Mouse (Mus musculus) CH12.LX (cell line): ENCODE data around the gene Arhgef28. TPM values are rescaled to one million over a fixed set of nuclear protein-coding genes. Genes with fewer than 3 reads are reported as not detected.

Source experiments
- DNase-seq: peaks from one replicate; pipeline ENCODE4 v3.0.0-alpha.2; 2013; ENCODE audit errors: extremely low read depth
- H3K27ac ChIP-seq: 2 replicates; pipeline ENCODE4 v1.5.1; 2012; ENCODE audit warnings: low read depth, mild to moderate bottlenecking, control low read depth, moderate library complexity; ENCODE audit not compliant: insufficient read depth
- H3K27me3 ChIP-seq: replicated peaks from 2 replicates; pipeline ENCODE3; 2012; ENCODE audit warnings: inconsistent platforms
- H3K36me3 ChIP-seq, 2 experiments: replicated peaks in 1 of 2; 2 replicates each; pipeline versions ENCODE3 to v1.6.1; 2012; ENCODE audit warnings: inconsistent platforms in 1 of 2, low read length in 1 of 2, mild to moderate bottlenecking in 1 of 2, mixed read lengths in 1 of 2, moderate library complexity in 1 of 2; ENCODE audit not compliant: control insufficient read depth in 1 of 2, insufficient read depth in 1 of 2
- H3K4me1 ChIP-seq, 2 experiments: 2 replicates each; pipeline ENCODE4 v1.6.1; 2012; ENCODE audit warnings: inconsistent platforms in 1 of 2, moderate library complexity in 1 of 2; ENCODE audit not compliant: insufficient read depth in 2 of 2, control insufficient read depth in 1 of 2
- H3K4me2 ChIP-seq: 2 replicates; pipeline ENCODE4 v1.6.1; 2012; ENCODE audit warnings: low read depth, mild to moderate bottlenecking, control low read depth; ENCODE audit not compliant: poor library complexity, insufficient read depth, severe bottlenecking
- H3K4me3 ChIP-seq, 3 experiments: fragments of 150-350 bp in 1 of 3; sonication (generic) in 1 of 3; replicated peaks in 1 of 3; 2 replicates each; pipeline versions ENCODE3 to v1.5.1; 2011 to 2012; ENCODE audit warnings: low read depth in 2 of 3, low read length in 2 of 3, mild to moderate bottlenecking in 2 of 3, moderate library complexity in 2 of 3, control low read depth in 1 of 3, improper control_type of control experiment in 1 of 3, inconsistent platforms in 1 of 3, mixed read lengths in 1 of 3; ENCODE audit not compliant: poor library complexity in 1 of 3
- H3K79me2 ChIP-seq: replicated peaks from 2 replicates; pipeline ENCODE4 v1.6.1; 2012; ENCODE audit warnings: mild to moderate bottlenecking, moderate library complexity; ENCODE audit not compliant: control insufficient read depth, poor library complexity, insufficient read depth, severe bottlenecking; ENCODE audit errors: extremely low read depth
- H3K9ac ChIP-seq: 2 replicates; pipeline ENCODE4 v1.6.1; 2012; ENCODE audit warnings: low read depth, mild to moderate bottlenecking, control low read depth, moderate library complexity; ENCODE audit not compliant: insufficient read depth
- H3K9me3 ChIP-seq: replicated peaks from 2 replicates; pipeline ENCODE3; 2012; ENCODE audit warnings: low read length, inconsistent platforms, mixed read lengths
- CHD2 ChIP-seq: IDR thresholded peaks from 2 replicates; pipeline ENCODE4 v1.6.1; 2011; ENCODE audit warnings: low read length, improper control_type of control experiment
- E2F4 ChIP-seq: IDR thresholded peaks from 2 replicates; pipeline ENCODE4 v1.6.1; 2011; ENCODE audit warnings: low read depth, low read length, improper control_type of control experiment; ENCODE audit not compliant: insufficient replicate concordance
- EP300 ChIP-seq: IDR thresholded peaks from 2 replicates; pipeline ENCODE4 v1.6.1; 2011; ENCODE audit warnings: low read length, improper control_type of control experiment
- HCFC1 ChIP-seq: IDR thresholded peaks from 2 replicates; pipeline ENCODE4 v1.6.1; 2012; ENCODE audit warnings: low read depth, mild to moderate bottlenecking, inconsistent platforms, low read length, improper control_type of control experiment
- JUN ChIP-seq: IDR thresholded peaks from 2 replicates; pipeline ENCODE4 v1.6.1; 2011; ENCODE audit warnings: low read depth, mild to moderate bottlenecking, low read length, improper control_type of control experiment, moderate library complexity; ENCODE audit not compliant: insufficient read depth
- MEF2A ChIP-seq: IDR thresholded peaks from 2 replicates; pipeline ENCODE4 v1.6.1; 2014; ENCODE audit warnings: low read depth, mild to moderate bottlenecking, inconsistent platforms, low read length, improper control_type of control experiment, borderline replicate concordance
- NRF1 ChIP-seq: IDR thresholded peaks from 2 replicates; pipeline ENCODE4 v1.6.1; 2014; ENCODE audit warnings: low read depth, mild to moderate bottlenecking, inconsistent platforms, low read length, improper control_type of control experiment, moderate library complexity
- PAX5 ChIP-seq: IDR thresholded peaks from 2 replicates; pipeline ENCODE4 v1.6.1; 2012; ENCODE audit warnings: low read length, inconsistent platforms, mixed read lengths
- RAD21 ChIP-seq: IDR thresholded peaks from 2 replicates; pipeline ENCODE4 v1.6.1; 2011; ENCODE audit warnings: low read depth, mild to moderate bottlenecking, low read length, improper control_type of control experiment, moderate library complexity
- RCOR1 ChIP-seq: conservative IDR thresholded peaks from 2 replicates; pipeline ENCODE4 v1.6.1; 2012; ENCODE audit warnings: low read depth, mild to moderate bottlenecking, inconsistent platforms, low read length, improper control_type of control experiment
- SMC3 ChIP-seq: IDR thresholded peaks from 2 replicates; pipeline ENCODE4 v1.6.1; 2011; ENCODE audit warnings: low read depth, low read length, improper control_type of control experiment
- TCF12 ChIP-seq: IDR thresholded peaks from 2 replicates; pipeline ENCODE4 v1.6.1; 2014; ENCODE audit warnings: low read depth, mild to moderate bottlenecking, inconsistent platforms, low read length, improper control_type of control experiment
- ZKSCAN1 ChIP-seq: IDR thresholded peaks from 2 replicates; pipeline ENCODE4 v1.6.1; 2012; ENCODE audit warnings: low read depth, inconsistent platforms, low read length, improper control_type of control experiment, borderline replicate concordance
- ZNF384 ChIP-seq: IDR thresholded peaks from 2 replicates; pipeline ENCODE4 v1.6.1; 2012; ENCODE audit warnings: low read depth, low read length, improper control_type of control experiment, inconsistent platforms
- dilution Hi-C: fragments of 300-500 bp; cut with MboI; formaldehyde crosslinking; loops from 2 replicates; pipeline ENCODE4 v1.14.3; 2020; ENCODE audit warnings: low sequenced_read_pairs; ENCODE audit not compliant: extremely low pct_unique_long_range_greater_than_20kb, extremely low pct_ligation_motif_present
- in situ Hi-C: fragments of 300-500 bp; cut with MboI; formaldehyde crosslinking; loops from 3 replicates; pipeline ENCODE4 v1.14.3; 2019; ENCODE audit warnings: low sequenced_read_pairs, low pct_ligation_motif_present, low pct_unique_long_range_greater_than_20kb, mixed read lengths
- polyA plus RNA-seq: library from polyadenylated mRNA; unstranded; fragments of >175 nt; gene quantifications from 2 replicates; pipeline ENCODE4 v1.2.1, GENCODE M21; 2012; ENCODE audit warnings: low read depth; ENCODE audit not compliant: insufficient read length
- total RNA-seq, 2 experiments: library from RNA; depleted of rRNA; stranded (reverse); fragments of 300-350 nt in 1 of 2; fragments of >200 nt in 1 of 2; gene quantifications; 2 replicates each; pipeline ENCODE4 v1.2.3; 2012 to 2014

The Arhgef28 gene
- total and polyA plus RNA-seq, 3 experiments, result 0.07 to 0.24 (median 0.08) TPM

GRCm38 (mm10) chr13:98001719-98002118 lies 204.5 kb downstream of the Arhgef28 start (continued):
- no peak for TF ChIP-seq CHD2

DNA sequence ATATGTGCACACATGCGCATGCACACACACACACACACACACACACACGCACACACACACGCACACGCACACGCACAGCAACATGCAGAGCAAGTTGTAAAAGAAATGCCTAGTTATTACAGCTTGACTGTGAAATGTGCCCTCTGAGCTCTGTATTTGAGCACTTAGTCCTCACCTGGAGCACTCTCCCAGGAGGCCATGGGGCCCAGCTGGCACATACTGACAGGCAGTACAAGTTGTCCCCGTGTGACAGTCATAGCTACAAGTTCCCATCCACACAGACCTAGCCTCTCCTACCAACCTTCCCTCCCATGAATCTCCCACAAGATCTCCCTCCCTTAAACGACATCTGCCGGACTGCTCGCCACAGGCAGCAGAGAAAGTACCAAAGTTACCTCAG lies 205.4 kb downstream of the Arhgef28 start:
- Histone ChIP-seq H3K27me3 (no peaks in the 10 kb centered on the region), H3K4me1 (peaks cover 0 to 10% of the 10 kb centered on the region in 2 experiments; a peak in 1 of 4 replicates), H3K36me3 (no peaks in the 10 kb centered on the region), H3K4me3 (no peak overlapping the region), H3K9ac (no peak overlapping the region), H3K79me2 (no peaks in the 10 kb centered on the region), H3K4me2 (no peak overlapping the region), H3K27ac (no peak overlapping the region), H3K9me3 (no peaks in the 10 kb centered on the region)
- dilution Hi-C loops, result no loop called here
- in situ Hi-C loops, result no loop called here
- TF ChIP-seq ZNF384, result no peak
- TF ChIP-seq ZKSCAN1, result no peak
- TF ChIP-seq NRF1, result no peak
- TF ChIP-seq TCF12, result no peak
- no peak for TF ChIP-seq E2F4
- TF ChIP-seq MEF2A, result no peak
- TF ChIP-seq PAX5, result no peak
- DNase-seq, result no peak

GRCm38 (mm10) chr13:97999130-97999529 lies 207.1 kb downstream of the Arhgef28 start:
- DNase-seq, result no peak
- dilution Hi-C loops, result no loop called here
- Histone ChIP-seq H3K9me3 (no peaks in the 10 kb centered on the region), H3K4me1 (peaks cover 0 to 13% of the 10 kb centered on the region in 2 experiments; a peak in 2 of 4 replicates), H3K9ac (no peak overlapping the region), H3K27me3 (no peaks in the 10 kb centered on the region), H3K27ac (no peak overlapping the region), H3K79me2 (no peaks in the 10 kb centered on the region)
- in situ Hi-C loops, result no loop called here
- no peak for TF ChIP-seq E2F4
- TF ChIP-seq, all 38 proteins: peak for 0
- Histone ChIP-seq H3K36me3 (no peaks in the 10 kb centered on the region), H3K4me2 (no peak overlapping the region), H3K4me3 (no peak overlapping the region)

DNA sequence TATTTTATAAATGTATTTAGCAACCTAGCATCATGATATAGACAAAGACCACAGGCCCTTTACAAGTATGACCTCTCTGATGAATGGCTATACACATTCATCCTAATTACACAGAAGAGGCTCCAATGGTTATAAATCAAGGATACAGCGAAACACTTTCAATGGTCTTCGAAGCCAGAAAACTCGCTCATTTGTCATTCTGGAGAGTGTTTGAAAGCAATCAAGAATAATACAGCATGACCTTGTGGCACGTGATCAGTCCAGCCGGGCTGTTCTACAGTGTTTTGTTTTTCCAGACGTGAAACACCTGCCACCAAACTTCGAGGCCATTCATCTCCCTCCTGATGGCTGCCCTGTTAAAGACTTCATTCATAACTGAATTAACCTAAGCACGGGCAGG lies 207.7 kb downstream of the Arhgef28 start:
- Histone ChIP-seq H3K79me2 (no peaks in the 10 kb centered on the region), H3K27ac (no peak overlapping the region), H3K4me2 (no peak overlapping the region), H3K9me3 (no peaks in the 10 kb centered on the region), H3K4me1 (peaks cover 0 to 13% of the 10 kb centered on the region in 2 experiments; a peak in 2 of 4 replicates), H3K9ac (no peak overlapping the region), H3K36me3 (no peaks in the 10 kb centered on the region), H3K4me3 (no peak overlapping the region), H3K27me3 (no peaks in the 10 kb centered on the region)
- in situ Hi-C loops, result no loop called here
- dilution Hi-C loops, result no loop called here
- TF ChIP-seq RCOR1 (no peak), ZNF384 (no peak), HCFC1 (no peak), SMC3 (no peak), CHD2 (no peak), ZKSCAN1 (no peak), MEF2A (no peak), EP300 (no peak), TCF12 (no peak), JUN (no peak), RAD21 (no peak)
- DNase-seq, result no peak
